Mouse (Mus musculus) liver, embryonic 11.5 days (tissue): ENCODE results near the gene Gjd3. TPM values are rescaled to one million over a fixed set of nuclear protein-coding genes. Genes with fewer than 3 reads are reported as not detected.
A peak's percentile ranks its signal among the peaks of the same experiment; 100 is the strongest.

Source experiments
- ATAC-seq: fragments of 200-750 bp; cut with Nextera tagmentation; replicated peaks from 2 replicates; pipeline ENCODE4 v1.8.0; 2017; ENCODE audit warnings: moderate number of reproducible peaks, mild to moderate bottlenecking, moderate TSS enrichment, moderate library complexity; ENCODE audit not compliant: low FRiP score
- DNase-seq: peaks from one replicate; pipeline ENCODE4 v3.0.0-alpha.2; 2017; ENCODE audit warnings: low spot score
- H3K27ac ChIP-seq: fragments of 300-500 bp; sonication (generic); 2 replicates; pipeline ENCODE4 v1.5.1; 2014; ENCODE audit warnings: mild to moderate bottlenecking, low read depth, low read length, control low read depth
- H3K27me3 ChIP-seq: fragments of 300-500 bp; sonication (generic); replicated peaks from 2 replicates; pipeline ENCODE4 v1.6.1; 2014; ENCODE audit warnings: low read length, mixed read lengths; ENCODE audit not compliant: control insufficient read depth, insufficient read depth
- H3K36me3 ChIP-seq: fragments of 300-500 bp; sonication (generic); 2 replicates; pipeline ENCODE4 v1.6.1; 2014; ENCODE audit warnings: mild to moderate bottlenecking, low read length, moderate library complexity, mixed read lengths; ENCODE audit not compliant: control insufficient read depth, insufficient read depth
- H3K4me1 ChIP-seq: fragments of 300-500 bp; sonication (generic); replicated peaks from 2 replicates; pipeline ENCODE4 v1.6.1; 2014; ENCODE audit warnings: low read length, mixed read lengths; ENCODE audit not compliant: control insufficient read depth, insufficient read depth
- H3K4me2 ChIP-seq: fragments of 300-500 bp; sonication (generic); 2 replicates; pipeline ENCODE4 v1.6.1; 2014; ENCODE audit warnings: mild to moderate bottlenecking, control low read depth, moderate library complexity
- H3K4me3 ChIP-seq: fragments of 300-500 bp; sonication (generic); 2 replicates; pipeline ENCODE4 v1.5.1; 2014; ENCODE audit warnings: low read depth, low read length, control low read depth
- H3K9ac ChIP-seq: fragments of 300-500 bp; sonication (generic); 2 replicates; pipeline ENCODE4 v1.6.1; 2014; ENCODE audit warnings: low read depth, low read length, control low read depth
- H3K9me3 ChIP-seq: fragments of 300-500 bp; sonication (generic); 2 replicates; pipeline ENCODE4 v1.6.1; 2016; ENCODE audit warnings: low read length, inconsistent platforms, mixed read lengths; ENCODE audit not compliant: control insufficient read depth
- WGBS: fragments of 180-500 bp; shearing (Covaris S2); extraction: QIAGEN DNeasy Blood & Tissue Kit; methylation state at CpG from one replicate; pipeline ENCODE4 v1.1.7; 2014; 5-methylcytosine and 5-hydroxymethylcytosine counted together
- polyA plus RNA-seq: library from polyadenylated mRNA; unstranded; fragments of >200 nt; fragmentation: Nextera tagmentation; extraction: Ambion mirVana; gene quantifications from 2 replicates; pipeline ENCODE4 v1.2.1, GENCODE M21; 2014

Gene Gjd3
- polyA plus RNA-seq, 1 experiment from 2014 or later, result 0.21 TPM

DNA sequence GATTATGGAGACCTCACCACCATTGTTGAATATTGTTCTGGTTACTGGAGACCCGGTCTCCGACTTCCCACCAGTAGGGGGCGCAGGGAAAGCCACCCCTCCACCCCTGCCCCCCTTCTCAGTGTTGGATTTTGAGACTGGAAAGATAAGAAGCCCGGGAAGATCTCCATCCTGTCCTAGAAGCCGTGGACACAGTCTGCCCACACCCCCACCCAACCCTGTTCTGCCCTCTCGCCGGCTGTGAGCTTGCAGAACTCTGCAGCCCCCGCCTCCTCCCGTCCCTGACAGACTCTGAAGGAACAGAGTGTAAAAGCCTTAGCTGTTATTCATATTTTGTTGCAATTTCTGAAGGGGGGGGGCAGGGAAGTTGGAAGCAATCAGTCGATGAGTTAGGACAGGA lies 28.4 kb downstream of the Gjd3 start:
- H3K4me1 ChIP-seq, result peaks cover 44% of the 10 kb centered on the region
- peak overlapping the region; percentile 38 for H3K4me2 ChIP-seq
- peak overlapping the region; percentile 73 for H3K27ac ChIP-seq

DNA sequence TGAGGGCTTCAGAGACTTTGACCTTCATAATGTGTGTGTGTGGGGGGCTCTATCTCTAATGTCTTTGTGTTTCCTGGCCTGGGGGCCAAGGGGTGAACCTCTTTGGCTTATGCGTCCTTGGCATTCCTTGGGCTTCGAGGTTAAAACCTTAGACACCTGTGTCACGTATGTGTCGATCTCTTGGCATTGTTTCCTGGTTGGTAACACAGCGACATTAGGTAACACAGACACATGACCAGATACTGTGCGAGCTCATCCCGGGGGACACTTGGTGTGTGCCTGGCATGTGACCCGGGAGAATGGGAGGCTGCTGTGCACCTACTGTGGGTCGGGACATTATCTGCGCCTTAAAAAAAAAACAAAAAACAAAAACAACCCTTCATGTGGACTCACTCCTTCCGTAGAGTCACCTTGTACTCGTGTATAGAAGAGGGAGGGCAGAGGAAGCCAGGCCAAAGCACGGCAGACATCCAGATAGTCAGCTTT lies 28.9 kb downstream of the Gjd3 start:
- Histone ChIP-seq H3K4me3 (peak overlapping the region; percentile 3; the same call in 1 of the 2 replicates), H3K36me3 (peaks cover 5% of the 10 kb centered on the region; the same call in 1 of the 2 replicates), H3K27me3 (0 out of 2 replicates have a peak, but pooled peaks cover 2% of the 10 kb centered on the region), H3K4me2 (peak overlapping the region; percentile 38), H3K9me3 (no peaks in the 10 kb centered on the region), H3K4me1 (peaks cover 40% of the 10 kb centered on the region), H3K9ac (no peak overlapping the region), H3K27ac (peak overlapping the region; percentile 73)
- 21% methylated on average over 13 of the region's 13 CpGs for WGBS
- DNase-seq, result no peak
- 0 out of 2 replicates have a peak, but pooled peaks have one; percentile 10 for ATAC-seq

More for the DNA sequence above, 28.4 kb downstream of the Gjd3 start:
- ATAC-seq, result peak; percentile 38
- peak; percentile 79 for DNase-seq
- WGBS, result 7% methylated on average over 10 of the region's 10 CpGs
- H3K36me3 ChIP-seq, result peaks cover 5% of the 10 kb centered on the region; the same call in 1 of the 2 replicates
- 0 out of 2 replicates have a peak overlapping the region, but pooled peaks have one; percentile 3 for H3K4me3 ChIP-seq
- H3K9ac ChIP-seq, result 0 out of 2 replicates have a peak overlapping the region, but pooled peaks have one; percentile 5
- H3K9me3 ChIP-seq, result no peaks in the 10 kb centered on the region
- H3K27me3 ChIP-seq, result 0 out of 2 replicates have a peak, but pooled peaks cover 2% of the 10 kb centered on the region

DNA sequence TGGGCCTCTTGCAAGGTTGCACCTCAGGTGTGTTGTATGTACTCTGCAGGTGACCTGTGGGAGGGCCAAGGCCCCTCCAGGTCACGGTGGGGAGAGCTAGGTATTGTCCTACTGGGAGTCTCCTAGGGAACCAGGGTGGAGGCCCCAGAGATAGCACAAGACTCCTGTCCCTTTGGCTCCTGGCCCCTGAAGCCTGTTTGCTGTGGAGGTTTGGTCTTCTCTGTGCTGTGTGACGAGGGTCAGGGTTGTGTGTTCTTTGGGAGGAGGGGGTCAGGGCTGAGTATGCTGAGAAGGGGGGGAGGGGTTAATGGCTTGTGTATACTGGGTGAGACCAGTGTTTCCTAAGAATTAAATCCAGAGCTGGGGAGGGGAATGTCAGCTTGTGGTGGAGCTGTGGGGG lies 29.5 kb downstream of the Gjd3 start:
- no peak overlapping the region for H3K9ac ChIP-seq
- no peak overlapping the region for H3K4me3 ChIP-seq
- H3K36me3 ChIP-seq, result peaks cover 5% of the 10 kb centered on the region; the same call in 1 of the 2 replicates
- no peak for DNase-seq
- peak overlapping the region; percentile 73 for H3K27ac ChIP-seq
- peaks cover 43% of the 10 kb centered on the region for H3K4me1 ChIP-seq
- no peaks in the 10 kb centered on the region for H3K9me3 ChIP-seq
- no peak overlapping the region; the same call in 1 of the 2 replicates for H3K4me2 ChIP-seq
- H3K27me3 ChIP-seq, result 0 out of 2 replicates have a peak, but pooled peaks cover 2% of the 10 kb centered on the region
- no peak; the same call in 1 of the 2 replicates for ATAC-seq
- 16% methylated on average over 2 of the region's 2 CpGs for WGBS

DNA sequence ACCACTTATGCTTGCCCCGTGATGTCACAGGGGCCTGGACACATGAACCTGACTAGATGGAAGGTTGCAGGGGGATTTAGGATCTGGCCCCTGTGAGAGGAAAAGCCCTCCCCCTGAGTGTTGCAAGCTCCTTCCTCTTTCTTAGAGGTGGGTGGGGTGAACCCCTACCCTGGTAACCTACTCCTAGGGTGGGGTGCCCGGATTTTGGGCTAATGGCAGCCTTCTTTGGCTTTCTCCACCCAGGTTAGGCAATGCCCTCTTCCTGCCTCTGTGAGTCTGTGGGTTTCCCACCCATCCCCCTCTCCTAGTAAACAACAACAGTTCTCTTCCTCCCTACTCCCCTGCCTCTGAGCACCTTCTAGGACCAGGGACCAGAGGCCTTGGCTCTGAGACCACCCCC lies 30.1 kb downstream of the Gjd3 start:
- H3K4me3 ChIP-seq, result no peak overlapping the region
- H3K27me3 ChIP-seq, result 0 out of 2 replicates have a peak, but pooled peaks cover 2% of the 10 kb centered on the region
- no peak overlapping the region for H3K9ac ChIP-seq
- no peak overlapping the region for H3K27ac ChIP-seq
- H3K4me2 ChIP-seq, result no peak overlapping the region
- DNase-seq (no peak), ATAC-seq (no peak)
- WGBS, result 33% methylated on average over 2 of the region's 2 CpGs
- H3K9me3 ChIP-seq, result no peaks in the 10 kb centered on the region
- H3K36me3 ChIP-seq, result peaks cover 5% of the 10 kb centered on the region; the same call in 1 of the 2 replicates
- peaks cover 48% of the 10 kb centered on the region for H3K4me1 ChIP-seq

DNA sequence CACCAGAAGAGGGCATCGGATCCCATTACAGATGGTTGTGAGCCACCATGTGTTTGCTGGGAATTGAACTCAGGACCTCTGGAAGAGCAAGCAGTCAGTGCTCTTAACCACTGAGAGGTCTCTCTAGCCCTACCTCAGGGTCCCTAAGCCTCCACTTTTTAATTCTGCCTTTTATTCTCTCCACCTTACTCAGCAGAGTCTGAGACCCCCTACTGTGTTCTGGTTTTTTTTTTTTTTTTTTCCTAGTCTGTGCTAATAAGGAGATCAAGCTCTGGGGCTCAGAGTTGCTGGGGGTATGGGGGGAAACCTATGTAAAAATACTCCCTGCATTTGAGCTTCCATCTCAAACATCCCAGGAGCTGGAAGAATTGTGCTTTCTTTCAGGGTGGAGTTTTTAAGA lies 30.7 kb downstream of the Gjd3 start:
- Histone ChIP-seq H3K36me3 (peaks cover 5% of the 10 kb centered on the region; the same call in 1 of the 2 replicates), H3K9me3 (no peaks in the 10 kb centered on the region), H3K27ac (no peak overlapping the region), H3K27me3 (0 out of 2 replicates have a peak, but pooled peaks cover 2% of the 10 kb centered on the region), H3K4me3 (no peak overlapping the region), H3K4me2 (no peak overlapping the region), H3K9ac (no peak overlapping the region), H3K4me1 (peaks cover 55% of the 10 kb centered on the region)
- 90% methylated on average over 1 of the region's 1 CpGs for WGBS
- ATAC-seq, result no peak
- DNase-seq, result no peak

DNA sequence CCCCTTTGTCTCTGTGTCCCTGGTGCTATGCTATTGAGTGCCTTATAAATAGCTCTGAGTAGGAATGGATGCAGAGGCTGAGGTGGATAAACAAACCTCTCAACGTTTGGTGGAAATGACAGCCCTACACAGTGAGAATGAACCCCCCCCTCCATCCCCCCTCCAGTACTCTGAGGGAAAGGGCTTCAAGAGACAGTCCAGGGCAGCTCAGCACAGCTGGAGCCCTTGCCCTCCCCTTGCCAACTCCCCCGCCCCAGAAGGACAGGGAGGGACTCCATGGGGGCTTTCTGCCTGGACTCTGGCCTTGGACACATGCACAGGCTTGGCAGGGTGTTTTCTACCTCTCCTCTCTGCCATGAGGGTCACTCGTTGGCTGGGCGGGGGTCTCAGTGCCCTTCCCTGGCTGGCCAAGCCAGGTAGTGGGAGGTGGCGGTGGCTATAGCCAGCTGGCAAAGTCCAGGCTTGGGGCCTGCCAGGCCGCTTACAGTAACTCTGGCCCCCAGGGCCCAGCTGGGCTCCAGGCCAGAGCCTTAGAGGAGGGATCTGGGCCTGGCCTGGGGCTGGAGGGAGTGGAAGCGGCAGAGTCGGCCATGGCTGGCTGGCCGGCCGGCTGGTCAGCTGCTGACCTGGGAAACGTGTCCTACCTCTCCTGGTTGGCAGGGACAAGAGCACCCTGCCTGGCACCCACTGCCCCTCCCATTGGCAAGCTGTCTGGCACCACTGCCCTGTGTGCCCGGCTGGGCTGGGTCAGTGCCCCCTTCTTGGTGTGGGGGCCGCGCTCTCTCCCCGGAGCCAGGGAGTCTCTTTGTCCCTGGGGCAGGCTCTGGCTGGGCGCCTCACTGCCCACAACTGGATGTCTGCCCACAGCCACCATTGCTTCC lies 31.6 kb downstream of the Gjd3 start:
- 80% methylated on average over 16 of the region's 16 CpGs for WGBS

DNA sequence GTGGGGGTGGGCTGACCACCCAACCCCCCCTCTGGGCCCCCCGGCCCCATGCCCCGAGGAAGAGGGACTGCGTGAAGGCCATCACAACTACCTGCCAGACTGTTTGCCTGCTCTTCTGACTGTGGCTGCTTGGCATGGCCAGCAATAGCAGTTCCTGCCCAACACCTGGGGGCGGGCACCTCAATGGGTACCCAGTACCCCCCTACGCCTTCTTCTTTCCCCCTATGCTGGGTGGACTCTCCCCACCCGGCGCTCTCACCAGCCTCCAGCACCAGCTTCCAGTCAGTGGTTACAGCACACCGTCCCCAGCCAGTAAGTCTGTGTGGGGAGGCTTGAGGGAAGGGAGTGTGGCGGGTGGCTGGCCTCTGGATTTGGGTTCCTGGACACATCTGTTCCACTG lies 32.3 kb downstream of the Gjd3 start:
- Histone ChIP-seq H3K27ac (no peak overlapping the region), H3K4me1 (peaks cover 60% of the 10 kb centered on the region), H3K9ac (no peak overlapping the region), H3K9me3 (no peaks in the 10 kb centered on the region), H3K36me3 (peaks cover 5% of the 10 kb centered on the region; the same call in 1 of the 2 replicates), H3K27me3 (0 out of 2 replicates have a peak, but pooled peaks cover 2% of the 10 kb centered on the region), H3K4me2 (no peak overlapping the region), H3K4me3 (no peak overlapping the region)
- ATAC-seq (no peak), DNase-seq (no peak)
- 81% methylated on average over 9 of the region's 9 CpGs for WGBS

More for the DNA sequence above, 31.6 kb downstream of the Gjd3 start:
- Histone ChIP-seq H3K4me1 (peaks cover 58% of the 10 kb centered on the region), H3K9me3 (no peaks in the 10 kb centered on the region), H3K27ac (no peak overlapping the region), H3K9ac (no peak overlapping the region; the same call in 1 of the 2 replicates), H3K4me2 (no peak overlapping the region), H3K4me3 (no peak overlapping the region), H3K27me3 (0 out of 2 replicates have a peak, but pooled peaks cover 2% of the 10 kb centered on the region), H3K36me3 (peaks cover 5% of the 10 kb centered on the region; the same call in 1 of the 2 replicates)
- DNase-seq (no peak), ATAC-seq (no peak)

DNA sequence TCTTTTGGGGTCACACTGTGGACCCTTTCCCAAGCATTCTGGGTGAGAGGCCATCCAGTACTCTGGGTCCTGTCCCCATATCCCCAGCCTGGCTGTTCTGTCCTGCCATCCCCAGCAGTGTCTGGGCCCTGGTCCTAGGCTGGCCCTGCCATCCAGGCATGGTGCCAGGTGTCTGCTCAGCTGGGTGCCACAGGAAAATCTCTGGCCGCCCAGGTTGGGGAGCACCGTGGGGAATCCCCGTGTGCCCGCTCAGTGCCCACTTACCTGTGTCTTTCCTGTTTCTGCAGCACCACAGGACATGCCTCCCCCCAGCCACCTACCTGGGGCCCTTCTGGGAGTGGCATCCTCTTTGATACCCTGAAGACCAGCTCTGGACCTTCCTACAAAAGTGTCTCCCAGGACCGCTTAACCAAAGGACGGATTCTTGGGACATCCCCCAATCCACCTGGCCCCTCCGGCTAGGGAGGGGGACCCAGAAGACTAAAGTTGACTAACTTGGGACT lies 32.8 kb downstream of the Gjd3 start:
- DNase-seq (no peak), ATAC-seq (no peak)
- no peaks in the 10 kb centered on the region for H3K9me3 ChIP-seq
- peaks cover 5% of the 10 kb centered on the region; the same call in 1 of the 2 replicates for H3K36me3 ChIP-seq
- 88% methylated on average over 7 of the region's 7 CpGs for WGBS
- H3K27me3 ChIP-seq, result 0 out of 2 replicates have a peak, but pooled peaks cover 2% of the 10 kb centered on the region
- no peak overlapping the region for H3K4me3 ChIP-seq
- H3K4me1 ChIP-seq, result peaks cover 60% of the 10 kb centered on the region
- H3K27ac ChIP-seq, result no peak overlapping the region
- no peak overlapping the region for H3K4me2 ChIP-seq
- H3K9ac ChIP-seq, result no peak overlapping the region
